Mouse (Mus musculus): ENCODE results near the gene Tfap4. TPM values are rescaled to one million over a fixed set of nuclear protein-coding genes. Genes with fewer than 3 reads are reported as not detected.

Gene Tfap4
- polyA plus RNA-seq, 2 experiments = 4.6 to 6.9 TPM

DNA sequence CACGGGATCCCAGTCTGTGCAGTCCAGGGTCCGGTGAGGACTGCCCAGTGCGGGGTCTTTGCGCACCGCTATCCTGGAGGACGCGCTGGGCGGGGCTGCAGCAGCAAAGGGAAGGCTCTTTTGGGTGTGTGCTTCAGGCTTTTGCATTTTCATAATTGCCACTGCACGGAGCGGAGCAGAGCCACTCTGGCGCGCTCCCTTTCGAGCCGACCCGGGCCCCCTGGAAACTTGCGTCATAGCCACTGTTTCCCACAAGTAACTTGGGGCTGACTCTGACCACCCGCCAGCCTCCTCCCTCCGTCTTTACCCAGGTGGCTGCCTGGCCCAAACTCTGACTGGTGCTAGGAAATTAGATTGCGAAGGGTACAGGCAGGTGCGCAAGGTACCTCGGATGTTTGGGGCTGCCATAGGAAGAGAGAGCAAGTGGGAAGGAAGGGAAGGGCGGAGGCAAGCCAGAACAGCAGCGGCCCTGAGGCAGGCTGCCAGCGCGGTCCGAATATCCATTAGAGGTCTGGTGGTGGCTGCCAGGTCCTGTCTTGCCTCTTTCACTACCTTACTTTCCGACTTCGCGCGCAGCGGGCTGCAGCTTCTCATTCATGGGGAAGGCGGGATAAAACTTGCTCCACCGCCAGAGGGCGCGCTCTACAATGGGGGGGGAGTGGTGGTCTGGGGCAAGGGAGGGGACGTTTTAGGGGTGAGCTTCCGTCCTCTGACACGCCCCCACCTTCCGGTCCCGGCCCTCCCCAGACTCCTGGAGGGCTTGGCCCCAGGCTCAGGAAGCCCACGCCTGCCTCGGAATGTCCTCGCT, 695 bp upstream of the Tfap4 start:
- DNase-seq (ENCODE audit: low read depth in 3 of 3, low spot score in 3 of 3) (peak in 2 of 3 experiments; percentile 50 to 53), ATAC-seq (ENCODE audit: insufficient read depth) (peak; percentile 38)
- Histone ChIP-seq H3K9ac (replicated peaks) (peak overlapping the region; percentile 79), H3K27ac (peak overlapping the region; percentile 85), H3K36me3 (replicated peaks; ENCODE audit: control insufficient read depth, insufficient read depth, low read depth) (no peaks in the 10 kb centered on the region), H3K27me3 (ENCODE audit: control insufficient read depth, insufficient read depth, low read length) (no peaks in the 10 kb centered on the region), H3K4me2 (ENCODE audit: low read depth) (peak overlapping the region; percentile 89), H3K4me1 (replicated peaks; ENCODE audit: control insufficient read depth in 2 of 2, insufficient read depth in 2 of 2, low read length in 1 of 2) (peaks cover 16 to 22% of the 10 kb centered on the region in 2 experiments), H3K4me3 (ENCODE audit: insufficient read depth in 1 of 2, low read depth in 2 of 2, low read length in 2 of 2) (peak overlapping the region; percentile 72 to 87), H3K9me3 (ENCODE audit: control insufficient read depth, low read length) (no peaks in the 10 kb centered on the region)
- under 1% methylated on average over 43 of the region's 43 CpGs for WGBS (ENCODE audit: insufficient replicate concordance)
- TF ChIP-seq CTCF (IDR thresholded peaks at IDR 0.05; ENCODE audit: low read depth) (peak; percentile 90), EP300 (IDR thresholded peaks at IDR 0.05; ENCODE audit: low read depth) (no peak)

DNA sequence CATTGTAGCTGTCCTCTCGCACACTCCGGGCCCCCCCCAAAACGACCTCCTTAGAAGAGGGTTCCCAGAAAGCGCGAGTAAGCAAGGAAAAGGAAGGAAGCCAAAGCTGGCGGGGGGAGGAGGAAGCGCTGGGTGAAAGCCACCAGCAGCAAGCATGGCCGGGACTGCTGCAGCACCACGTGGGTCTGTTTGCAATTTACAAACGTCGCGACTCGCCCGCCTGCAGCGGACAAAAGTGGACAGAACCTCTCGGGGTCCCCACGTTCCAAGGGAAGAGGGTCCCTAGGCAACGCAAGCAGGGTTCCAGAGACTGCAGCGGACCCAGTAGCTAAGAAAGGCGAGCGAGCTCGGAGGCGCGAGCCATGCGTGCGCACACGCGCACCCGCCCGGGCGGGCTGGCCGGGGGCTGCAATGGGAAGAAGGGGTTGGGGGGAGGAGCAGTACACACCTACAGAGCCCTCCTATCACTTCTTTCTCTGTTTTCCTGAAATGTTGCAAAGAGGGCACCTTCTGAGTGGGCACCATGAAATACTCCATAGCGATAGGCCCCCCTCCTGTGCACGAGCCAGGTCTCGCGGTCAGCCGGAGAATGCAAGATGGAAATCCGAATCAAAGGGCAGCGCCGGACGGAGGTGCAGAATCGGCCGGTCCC, 548 bp downstream of the Tfap4 start:
- Histone ChIP-seq H3K27me3 (ENCODE audit: control insufficient read depth, insufficient read depth, low read length) (no peaks in the 10 kb centered on the region), H3K27ac (peak overlapping the region; percentile 85), H3K4me3 (ENCODE audit: insufficient read depth in 1 of 2, low read depth in 2 of 2, low read length in 2 of 2) (peak overlapping the region; percentile 72 to 87), H3K36me3 (replicated peaks; ENCODE audit: control insufficient read depth, insufficient read depth, low read depth) (no peaks in the 10 kb centered on the region), H3K9ac (replicated peaks) (peak overlapping the region; percentile 79), H3K9me3 (ENCODE audit: control insufficient read depth, low read length) (no peaks in the 10 kb centered on the region), H3K4me2 (ENCODE audit: low read depth) (peak overlapping the region; percentile 89), H3K4me1 (replicated peaks; ENCODE audit: control insufficient read depth in 2 of 2, insufficient read depth in 2 of 2, low read length in 1 of 2) (peaks cover 28 to 34% of the 10 kb centered on the region in 2 experiments)
- WGBS (ENCODE audit: insufficient replicate concordance) = under 1% methylated on average over 43 of the region's 43 CpGs
- DNase-seq (ENCODE audit: low read depth in 3 of 3, low spot score in 3 of 3) = peak in 1 of 3 experiments; percentile 41
- TF ChIP-seq CTCF (IDR thresholded peaks at IDR 0.05; ENCODE audit: low read depth) (no peak), EP300 (IDR thresholded peaks at IDR 0.05; ENCODE audit: low read depth) (no peak)
- peak; percentile 27 for ATAC-seq (ENCODE audit: insufficient read depth)

DNA sequence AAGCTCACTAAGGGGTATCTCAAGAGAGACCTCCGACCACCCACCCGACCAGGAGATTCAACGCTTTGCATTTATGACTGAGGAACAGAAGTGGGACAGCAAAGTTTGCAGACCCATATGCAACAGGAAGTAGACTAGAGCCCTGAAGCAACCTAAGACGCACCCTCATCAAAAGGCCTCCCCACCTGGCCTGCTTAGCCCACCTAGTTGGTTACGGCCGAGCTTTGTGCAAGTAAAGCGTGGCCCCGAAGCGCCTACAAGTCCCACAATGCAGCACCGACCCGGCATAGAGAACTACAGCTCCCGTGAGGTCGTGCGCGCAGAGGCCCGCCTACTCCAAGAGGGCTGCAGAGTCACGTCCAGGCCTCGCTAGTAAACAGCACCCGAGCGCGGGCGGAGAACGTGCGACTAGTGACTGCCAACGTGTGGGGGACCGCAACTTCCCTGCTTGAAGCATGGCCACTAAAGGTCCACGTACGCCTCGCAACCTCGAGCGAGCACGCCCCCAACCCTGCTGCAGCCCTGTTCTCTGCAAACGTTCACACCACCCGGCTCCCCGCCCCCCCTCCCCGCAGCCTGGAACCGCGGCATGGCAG, 1.2 kb downstream of the Tfap4 start:
- H3K36me3 ChIP-seq (replicated peaks; ENCODE audit: control insufficient read depth, insufficient read depth, low read depth) = no peaks in the 10 kb centered on the region
- DNase-seq (ENCODE audit: low read depth in 3 of 3, low spot score in 3 of 3) (peak; percentile 85 to 87 (median 86)), ATAC-seq (ENCODE audit: insufficient read depth) (peak; percentile 86)
- peak overlapping the region; percentile 89 for H3K4me2 ChIP-seq (ENCODE audit: low read depth)
- no peaks in the 10 kb centered on the region for H3K9me3 ChIP-seq (ENCODE audit: control insufficient read depth, low read length)
- H3K9ac ChIP-seq (replicated peaks) = peak overlapping the region; percentile 79
- H3K4me1 ChIP-seq (replicated peaks; ENCODE audit: control insufficient read depth in 2 of 2, insufficient read depth in 2 of 2, low read length in 1 of 2) = peaks cover 34 to 39% of the 10 kb centered on the region in 2 experiments
- WGBS (ENCODE audit: insufficient replicate concordance) = 0% methylated on average over 38 of the region's 38 CpGs
- H3K27me3 ChIP-seq (ENCODE audit: control insufficient read depth, insufficient read depth, low read length) = no peaks in the 10 kb centered on the region
- H3K4me3 ChIP-seq (ENCODE audit: insufficient read depth in 1 of 2, low read depth in 2 of 2, low read length in 2 of 2) = peak overlapping the region; percentile 72 to 87
- H3K27ac ChIP-seq = peak overlapping the region; percentile 85
- no peak for TF ChIP-seq EP300 (IDR thresholded peaks at IDR 0.05; ENCODE audit: low read depth)
- no peak for TF ChIP-seq CTCF (IDR thresholded peaks at IDR 0.05; ENCODE audit: low read depth)

DNA sequence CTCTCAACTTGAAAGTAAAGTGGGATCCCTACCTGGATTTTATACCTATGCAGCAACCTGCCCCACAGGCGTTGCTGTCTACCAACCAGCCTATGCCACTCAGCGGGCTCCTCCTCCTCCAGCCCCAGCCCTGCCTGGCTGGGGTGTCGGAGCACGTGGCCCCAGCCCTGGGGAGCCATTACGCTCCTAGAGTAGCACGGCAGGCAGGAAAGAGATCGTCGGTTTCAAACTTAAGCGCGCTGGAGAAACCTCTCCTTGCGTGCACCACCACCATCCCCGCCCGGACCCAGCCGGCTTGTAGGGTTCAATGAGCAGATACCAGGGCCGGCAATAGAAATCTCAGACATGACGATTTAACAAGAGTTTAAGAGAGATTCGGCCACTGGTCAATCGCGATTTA, 1.7 kb downstream of the Tfap4 start:
- peak overlapping the region; percentile 79 for H3K9ac ChIP-seq (replicated peaks)
- TF ChIP-seq EP300 (IDR thresholded peaks at IDR 0.05; ENCODE audit: low read depth) = no peak
- no peaks in the 10 kb centered on the region for H3K36me3 ChIP-seq (replicated peaks; ENCODE audit: control insufficient read depth, insufficient read depth, low read depth)
- no peaks in the 10 kb centered on the region for H3K9me3 ChIP-seq (ENCODE audit: control insufficient read depth, low read length)
- peak overlapping the region; percentile 71 for H3K27ac ChIP-seq
- ATAC-seq (ENCODE audit: insufficient read depth) (peak; percentile 62), DNase-seq (ENCODE audit: low read depth in 3 of 3, low spot score in 3 of 3) (peak; percentile 52 to 65 (median 53))
- peak overlapping the region; percentile 72 to 77 for H3K4me3 ChIP-seq (ENCODE audit: insufficient read depth in 1 of 2, low read depth in 2 of 2, low read length in 2 of 2)
- H3K27me3 ChIP-seq (ENCODE audit: control insufficient read depth, insufficient read depth, low read length) = no peaks in the 10 kb centered on the region
- H3K4me1 ChIP-seq (replicated peaks; ENCODE audit: control insufficient read depth in 2 of 2, insufficient read depth in 2 of 2, low read length in 1 of 2) = peaks cover 39 to 45% of the 10 kb centered on the region in 2 experiments
- WGBS (ENCODE audit: insufficient replicate concordance) = under 1% methylated on average over 19 of the region's 19 CpGs
- H3K4me2 ChIP-seq (ENCODE audit: low read depth) = peak overlapping the region; percentile 89

DNA sequence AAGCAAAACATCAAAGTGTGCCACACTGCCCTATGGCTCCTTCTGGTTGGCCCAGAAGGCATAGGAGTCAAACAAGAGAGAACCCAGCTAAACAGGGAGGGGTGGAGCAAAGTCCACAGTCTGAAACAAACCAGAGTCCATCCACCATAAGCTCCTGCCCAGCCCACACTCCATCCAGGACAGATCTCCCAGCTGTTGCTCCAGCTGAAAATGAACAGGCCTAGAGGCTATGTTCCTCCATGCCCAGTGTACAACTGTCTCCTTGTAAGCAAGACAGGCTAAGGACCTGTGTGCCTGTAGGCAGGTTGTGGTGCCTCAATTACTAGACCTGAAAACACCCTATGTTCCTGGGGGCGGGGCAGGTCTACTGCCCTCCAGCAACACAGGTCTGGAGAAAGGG, 2.6 kb downstream of the Tfap4 start:
- Histone ChIP-seq H3K4me1 (replicated peaks; ENCODE audit: control insufficient read depth in 2 of 2, insufficient read depth in 2 of 2, low read length in 1 of 2) (peaks cover 47 to 53% of the 10 kb centered on the region in 2 experiments), H3K4me3 (ENCODE audit: insufficient read depth in 1 of 2, low read depth in 2 of 2, low read length in 2 of 2) (peak overlapping the region; percentile 37 to 72; a peak in 3 of 4 replicates), H3K27ac (peak overlapping the region; percentile 71), H3K4me2 (ENCODE audit: low read depth) (peak overlapping the region; percentile 89), H3K9ac (replicated peaks) (peak overlapping the region; percentile 79), H3K9me3 (ENCODE audit: control insufficient read depth, low read length) (no peaks in the 10 kb centered on the region), H3K27me3 (ENCODE audit: control insufficient read depth, insufficient read depth, low read length) (no peaks in the 10 kb centered on the region), H3K36me3 (replicated peaks; ENCODE audit: control insufficient read depth, insufficient read depth, low read depth) (no peaks in the 10 kb centered on the region)
- 39% methylated on average over 1 of the region's 1 CpGs for WGBS (ENCODE audit: insufficient replicate concordance)
- TF ChIP-seq CTCF (IDR thresholded peaks at IDR 0.05; ENCODE audit: low read depth) = no peak
- TF ChIP-seq EP300 (IDR thresholded peaks at IDR 0.05; ENCODE audit: low read depth) = no peak
- no peak for DNase-seq (ENCODE audit: low read depth in 3 of 3, low spot score in 3 of 3)
- no peak for ATAC-seq (ENCODE audit: insufficient read depth)

Measured in liver, embryonic 14.5 days (tissue).